Mouse (Mus musculus): ENCODE measurements around the gene Galnt6. TPM values are rescaled to one million over a fixed set of nuclear protein-coding genes. Genes with fewer than 3 reads are reported as not detected.

Gene Galnt6
- total and polyA plus RNA-seq, 2 experiments = 0.42 to 0.46 TPM

- Histone ChIP-seq H3K4me1 (ENCODE audit: control insufficient read depth, insufficient read depth, low read length) (no peaks in the 10 kb centered on the region), H3K79me2 (ENCODE audit: control insufficient read depth, insufficient read depth, low read length) (no peaks in the 10 kb centered on the region), H3K27me3 (ENCODE audit: control insufficient read depth, insufficient read depth, low read length) (no peaks in the 10 kb centered on the region), H3K27ac (replicated peaks; ENCODE audit: insufficient read depth, low read depth, low read length) (no peak overlapping the region), H3K4me3 (ENCODE audit: insufficient read depth, low read depth, low read length) (no peak overlapping the region), H3K9ac (ENCODE audit: low read depth, low read length) (no peak overlapping the region), H3K36me3 (ENCODE audit: control insufficient read depth, insufficient read depth, low read length) (no peaks in the 10 kb centered on the region)
- TF ChIP-seq POLR2A (IDR thresholded peaks at IDR 0.05; ENCODE audit: extremely low read depth, insufficient read depth, low read length) (no peak), CTCF (IDR thresholded peaks at IDR 0.05; ENCODE audit: low read depth, low read length) (no peak)
- no peak for DNase-seq (ENCODE audit: extremely low read depth, low read depth, low spot score)
- WGBS = 26% methylated on average over 17 of the region's 17 CpGs
Observed at GRCm38 (mm10) chr15:100703913-100704312, 25.3 kb downstream of the Galnt6 start.

GRCm38 (mm10) chr15:100701856-100702255, 27.3 kb downstream of the Galnt6 start:
- H3K9ac ChIP-seq (ENCODE audit: low read depth, low read length) = no peak overlapping the region
- no peak for DNase-seq (ENCODE audit: extremely low read depth, low read depth, low spot score)
- 77% methylated on average over 6 of the region's 6 CpGs for WGBS
- no peaks in the 10 kb centered on the region for H3K4me1 ChIP-seq (ENCODE audit: control insufficient read depth, insufficient read depth, low read length)
- H3K4me3 ChIP-seq (ENCODE audit: insufficient read depth, low read depth, low read length) = no peak overlapping the region
- no peak overlapping the region for H3K27ac ChIP-seq (replicated peaks; ENCODE audit: insufficient read depth, low read depth, low read length)
- H3K27me3 ChIP-seq (ENCODE audit: control insufficient read depth, insufficient read depth, low read length) = no peaks in the 10 kb centered on the region
- no peak for TF ChIP-seq POLR2A (IDR thresholded peaks at IDR 0.05; ENCODE audit: extremely low read depth, insufficient read depth, low read length)
- no peak for TF ChIP-seq CTCF (IDR thresholded peaks at IDR 0.05; ENCODE audit: low read depth, low read length)
- no peaks in the 10 kb centered on the region for H3K36me3 ChIP-seq (ENCODE audit: control insufficient read depth, insufficient read depth, low read length)
- no peaks in the 10 kb centered on the region for H3K79me2 ChIP-seq (ENCODE audit: control insufficient read depth, insufficient read depth, low read length)

GRCm38 (mm10) chr15:100701108-100701507, 28.1 kb downstream of the Galnt6 start:
- no peaks in the 10 kb centered on the region for H3K36me3 ChIP-seq (ENCODE audit: control insufficient read depth, insufficient read depth, low read length)
- no peak overlapping the region for H3K9ac ChIP-seq (ENCODE audit: low read depth, low read length)
- no peak overlapping the region for H3K27ac ChIP-seq (replicated peaks; ENCODE audit: insufficient read depth, low read depth, low read length)
- H3K4me3 ChIP-seq (ENCODE audit: insufficient read depth, low read depth, low read length) = no peak overlapping the region
- no peaks in the 10 kb centered on the region for H3K4me1 ChIP-seq (ENCODE audit: control insufficient read depth, insufficient read depth, low read length)
- H3K27me3 ChIP-seq (ENCODE audit: control insufficient read depth, insufficient read depth, low read length) = no peaks in the 10 kb centered on the region
- no peaks in the 10 kb centered on the region for H3K79me2 ChIP-seq (ENCODE audit: control insufficient read depth, insufficient read depth, low read length)
- TF ChIP-seq CTCF (IDR thresholded peaks at IDR 0.05; ENCODE audit: low read depth, low read length) = no peak
- no peak for DNase-seq (ENCODE audit: extremely low read depth, low read depth, low spot score)
- 63% methylated on average over 10 of the region's 10 CpGs for WGBS

- 80% methylated on average over 5 of the region's 5 CpGs for WGBS
- Histone ChIP-seq H3K27me3 (ENCODE audit: control insufficient read depth, insufficient read depth, low read length) (no peaks in the 10 kb centered on the region), H3K4me1 (ENCODE audit: control insufficient read depth, insufficient read depth, low read length) (no peaks in the 10 kb centered on the region), H3K9ac (ENCODE audit: low read depth, low read length) (no peak overlapping the region), H3K27ac (replicated peaks; ENCODE audit: insufficient read depth, low read depth, low read length) (no peak overlapping the region), H3K36me3 (ENCODE audit: control insufficient read depth, insufficient read depth, low read length) (no peaks in the 10 kb centered on the region), H3K79me2 (ENCODE audit: control insufficient read depth, insufficient read depth, low read length) (no peaks in the 10 kb centered on the region), H3K4me3 (ENCODE audit: insufficient read depth, low read depth, low read length) (no peak overlapping the region)
- DNase-seq (ENCODE audit: extremely low read depth, low read depth, low spot score) = no peak
- TF ChIP-seq POLR2A (IDR thresholded peaks at IDR 0.05; ENCODE audit: extremely low read depth, insufficient read depth, low read length) (no peak), CTCF (IDR thresholded peaks at IDR 0.05; ENCODE audit: low read depth, low read length) (no peak)
Observed at GRCm38 (mm10) chr15:100700424-100700823, 28.8 kb downstream of the Galnt6 start.

- Histone ChIP-seq H3K4me1 (ENCODE audit: control insufficient read depth, insufficient read depth, low read length) (no peaks in the 10 kb centered on the region), H3K36me3 (ENCODE audit: control insufficient read depth, insufficient read depth, low read length) (no peaks in the 10 kb centered on the region), H3K27ac (replicated peaks; ENCODE audit: insufficient read depth, low read depth, low read length) (no peak overlapping the region), H3K27me3 (ENCODE audit: control insufficient read depth, insufficient read depth, low read length) (no peaks in the 10 kb centered on the region), H3K79me2 (ENCODE audit: control insufficient read depth, insufficient read depth, low read length) (no peaks in the 10 kb centered on the region), H3K9ac (ENCODE audit: low read depth, low read length) (no peak overlapping the region), H3K4me3 (ENCODE audit: insufficient read depth, low read depth, low read length) (no peak overlapping the region)
- 79% methylated on average over 6 of the region's 6 CpGs for WGBS
- TF ChIP-seq POLR2A (IDR thresholded peaks at IDR 0.05; ENCODE audit: extremely low read depth, insufficient read depth, low read length) (no peak), CTCF (IDR thresholded peaks at IDR 0.05; ENCODE audit: low read depth, low read length) (no peak)
- no peak for DNase-seq (ENCODE audit: extremely low read depth, low read depth, low spot score)
Observed at GRCm38 (mm10) chr15:100699386-100699785, 29.8 kb downstream of the Galnt6 start.

GRCm38 (mm10) chr15:100698078-100698477, 31.1 kb downstream of the Galnt6 start:
- Histone ChIP-seq H3K4me3 (ENCODE audit: insufficient read depth, low read depth, low read length) (no peak overlapping the region), H3K27ac (replicated peaks; ENCODE audit: insufficient read depth, low read depth, low read length) (no peak overlapping the region), H3K27me3 (ENCODE audit: control insufficient read depth, insufficient read depth, low read length) (no peaks in the 10 kb centered on the region), H3K4me1 (ENCODE audit: control insufficient read depth, insufficient read depth, low read length) (no peaks in the 10 kb centered on the region), H3K9ac (ENCODE audit: low read depth, low read length) (no peak overlapping the region), H3K36me3 (ENCODE audit: control insufficient read depth, insufficient read depth, low read length) (no peaks in the 10 kb centered on the region), H3K79me2 (ENCODE audit: control insufficient read depth, insufficient read depth, low read length) (no peaks in the 10 kb centered on the region)
- WGBS = 20% methylated on average over 10 of the region's 10 CpGs
- no peak for DNase-seq (ENCODE audit: extremely low read depth, low read depth, low spot score)
- no peak for TF ChIP-seq CTCF (IDR thresholded peaks at IDR 0.05; ENCODE audit: low read depth, low read length)
- no peak for TF ChIP-seq POLR2A (IDR thresholded peaks at IDR 0.05; ENCODE audit: extremely low read depth, insufficient read depth, low read length)
